ENCODE assay signal across 34 mouse cellular contexts in genomic region chr8:31447984-31448383, GRCm38 (mm10).
"Had no signal": no experiment of that assay in that cellular context is flagged by ENCODE, and none has a peak within 500 bp of the region (broad histone marks: within the 10 kb centered on the region; RNA-seq: fewer than 3 reads in every experiment).

No protein-coding gene starts in this region.

- H3K9ac ChIP-seq: heart, embryonic 12.5 days; heart, embryonic 13.5 days; heart, embryonic 15.5 days; hindbrain, embryonic 12.5 days; hindbrain, embryonic 13.5 days; hindbrain, embryonic 14.5 days; hindbrain, embryonic 15.5 days; intestine, embryonic 15.5 days; kidney, embryonic 15.5 days had no signal

- DNase-seq: heart, postnatal 10 days; heart, postnatal 14 days; heart, postnatal 36 days; heart, postnatal 4 days; kidney, adult 11 months; kidney, adult 18-20 months; kidney, adult 2 months; kidney, adult 8-10 months; kidney, adult 9 months; kidney, postnatal 10 days; kidney, postnatal 14 days; kidney, postnatal 25 days; kidney, postnatal 36 days; kidney, postnatal 4 days; layer of hippocampus, adult 9-11 months; layer of hippocampus, postnatal 36 days had no signal

- H3K4me3 ChIP-seq: heart, embryonic 12.5 days; heart, embryonic 13.5 days; heart, embryonic 15.5 days; hindbrain, embryonic 10.5 days; hindbrain, embryonic 12.5 days; hindbrain, embryonic 13.5 days; hindbrain, embryonic 15.5 days; intestine, embryonic 15.5 days; kidney, embryonic 15.5 days; layer of hippocampus, adult 2 months; left cerebral cortex, adult 2 months had no signal

- H3K36me3 ChIP-seq: heart, embryonic 12.5 days; heart, embryonic 13.5 days; heart, embryonic 15.5 days; hindbrain, embryonic 10.5 days; hindbrain, embryonic 12.5 days; hindbrain, embryonic 13.5 days; hindbrain, embryonic 15.5 days; intestine, embryonic 15.5 days; kidney, embryonic 15.5 days had no signal

- H3K27ac ChIP-seq: heart, embryonic 13.5 days; heart, embryonic 15.5 days; hindbrain, embryonic 10.5 days; hindbrain, embryonic 12.5 days; hindbrain, embryonic 13.5 days; hindbrain, embryonic 14.5 days; hindbrain, embryonic 15.5 days; hindbrain, postnatal 0 days; intestine, embryonic 15.5 days; kidney, embryonic 15.5 days; kidney, postnatal 0 days; layer of hippocampus, adult 2 months; left cerebral cortex, adult 2 months had no signal

- H3K4me2 ChIP-seq: heart, embryonic 12.5 days; heart, embryonic 13.5 days; heart, embryonic 15.5 days; hindbrain, embryonic 12.5 days; hindbrain, embryonic 13.5 days; hindbrain, embryonic 14.5 days; hindbrain, embryonic 15.5 days; intestine, embryonic 15.5 days; kidney, embryonic 15.5 days had no signal

- H3K4me1 ChIP-seq: heart, embryonic 12.5 days; heart, embryonic 13.5 days; heart, embryonic 15.5 days; hindbrain, embryonic 12.5 days; hindbrain, embryonic 13.5 days; hindbrain, embryonic 15.5 days; intestine, embryonic 15.5 days; kidney, embryonic 15.5 days had no signal

- H3K27me3 ChIP-seq: heart, embryonic 12.5 days; heart, embryonic 13.5 days; heart, embryonic 15.5 days; hindbrain, embryonic 12.5 days; hindbrain, embryonic 13.5 days; hindbrain, embryonic 15.5 days; intestine, embryonic 15.5 days; kidney, embryonic 15.5 days had no signal

- H3K9me3 ChIP-seq: heart, embryonic 12.5 days; heart, embryonic 13.5 days; heart, embryonic 15.5 days; hindbrain, embryonic 10.5 days; hindbrain, embryonic 12.5 days; hindbrain, embryonic 13.5 days; hindbrain, embryonic 15.5 days; intestine, embryonic 15.5 days; kidney, embryonic 15.5 days had no signal

- ATAC-seq: hindbrain, embryonic 16.5 days; hindbrain, postnatal 0 days; inflammation-experienced regulatory T-cells, adult 6 months; intestine, embryonic 15.5 days; intestine, embryonic 16.5 days; intestine, postnatal 0 days had no signal
